Mouse (Mus musculus) limb, embryonic 14.5 days (tissue): ENCODE results near the gene Ppp1ca. TPM values are rescaled to one million over a fixed set of nuclear protein-coding genes. Genes with fewer than 3 reads are reported as not detected.

Experiments
- ATAC-seq: fragments of 200-750 bp; cut with Nextera tagmentation; 2 replicates; pipeline ENCODE4 v1.8.0; 2017; ENCODE audit warnings: low read depth, moderate number of reproducible peaks, moderate TSS enrichment; ENCODE audit not compliant: low FRiP score
- DNase-seq: peaks from one replicate; pipeline ENCODE4 v3.0.0-alpha.2; 2015; ENCODE audit warnings: low spot score
- H3K27ac ChIP-seq: fragments of 300-500 bp; sonication (generic); replicated peaks from 2 replicates; pipeline ENCODE4 v1.5.1; 2014; ENCODE audit warnings: low read depth, mild to moderate bottlenecking, low read length, moderate library complexity, mixed read lengths
- H3K27me3 ChIP-seq: fragments of 300-500 bp; sonication (generic); 2 replicates; pipeline ENCODE4 v1.6.1; 2014; ENCODE audit warnings: low read length, mixed read lengths; ENCODE audit not compliant: control insufficient read depth, insufficient read depth
- H3K36me3 ChIP-seq: fragments of 300-500 bp; sonication (generic); 2 replicates; pipeline ENCODE4 v1.6.1; 2014; ENCODE audit warnings: mild to moderate bottlenecking, low read length, moderate library complexity, mixed read lengths; ENCODE audit not compliant: control insufficient read depth, insufficient read depth
- H3K4me1 ChIP-seq: fragments of 300-500 bp; sonication (generic); 2 replicates; pipeline ENCODE4 v1.6.1; 2014; ENCODE audit warnings: antibody characterized with exemption, low read length, mixed read lengths; ENCODE audit not compliant: control insufficient read depth, insufficient read depth
- H3K4me2 ChIP-seq: fragments of 300-500 bp; sonication (generic); replicated peaks from 2 replicates; pipeline ENCODE4 v1.6.1; 2014; ENCODE audit warnings: low read depth, mild to moderate bottlenecking, low read length, moderate library complexity; ENCODE audit not compliant: severe bottlenecking
- H3K4me3 ChIP-seq: fragments of 300-500 bp; sonication (generic); replicated peaks from 2 replicates; pipeline ENCODE4 v1.5.1; 2014; ENCODE audit warnings: low read length
- H3K9ac ChIP-seq: fragments of 300-500 bp; sonication (generic); 2 replicates; pipeline ENCODE4 v1.6.1; 2014; ENCODE audit warnings: mild to moderate bottlenecking, low read depth, low read length, moderate library complexity; ENCODE audit not compliant: severe bottlenecking
- H3K9me3 ChIP-seq: fragments of 300-500 bp; sonication (generic); 2 replicates; pipeline ENCODE4 v1.6.1; 2016; ENCODE audit warnings: low read length; ENCODE audit not compliant: control insufficient read depth
- POLR2A ChIP-seq: fragments of 200-500 bp; IDR thresholded peaks from 2 replicates; pipeline ENCODE4 v1.8.0; 2012; ENCODE audit warnings: inconsistent platforms, mild to moderate bottlenecking, moderate library complexity, borderline replicate concordance; ENCODE audit not compliant: insufficient read depth, insufficient read length; ENCODE audit errors: extremely low read depth
- WGBS: fragments of 180-500 bp; shearing (Covaris S2); extraction: QIAGEN DNeasy Blood & Tissue Kit; methylation state at CpG from one replicate; pipeline ENCODE4 v1.1.7; 2014; 5-methylcytosine and 5-hydroxymethylcytosine counted together
- polyA plus RNA-seq, 2 experiments: library from polyadenylated mRNA; depleted of rRNA in 1 of 2; stranded (reverse) in 1 of 2; unstranded in 1 of 2; fragments of >200 nt; fragmentation: Nextera tagmentation in 1 of 2; extraction: Ambion mirVana in 1 of 2; gene quantifications; 2 replicates each; pipeline versions ENCODE4 v1.2.1 to v1.2.3; 2012 to 2014

Ppp1ca gene
- polyA plus RNA-seq (2012; rRNA removed) (490 and 517 TPM in 2 replicates), polyA plus RNA-seq (2014; fragmentation: Nextera tagmentation; extraction: Ambion mirVana) (794 and 821 TPM in 2 replicates)

- peak; percentile 96 for TF ChIP-seq POLR2A
- peaks cover 38% of the 10 kb centered on the region for H3K36me3 ChIP-seq
- H3K4me1 ChIP-seq: peaks cover 15% of the 10 kb centered on the region
- H3K9ac ChIP-seq: peak within 1 kb of the TSS; percentile 97
- 3% methylated on average over 35 of the region's 47 CpGs for WGBS
- DNase-seq: peak; percentile 94
- peak within 1 kb of the TSS; percentile 97 for H3K4me3 ChIP-seq
- H3K27me3 ChIP-seq: no peaks in the 10 kb centered on the region
- peak within 1 kb of the TSS; percentile 93 for H3K27ac ChIP-seq
- no peaks in the 10 kb centered on the region for H3K9me3 ChIP-seq
- ATAC-seq: peak; percentile 91
- H3K4me2 ChIP-seq: peak within 1 kb of the TSS; percentile 87
Observed at GRCm38 (mm10) chr19:4191528-4192250, at the start of gene Ppp1ca. Gene Ppp1ca (plus strand): TSS chr19:4192065.

- H3K9me3 ChIP-seq: no peaks in the 10 kb centered on the region
- H3K4me2 ChIP-seq: no peak overlapping the region
- no peaks in the 10 kb centered on the region for H3K36me3 ChIP-seq
- WGBS: 92% methylated on average over 18 of the region's 18 CpGs
- no peak for TF ChIP-seq POLR2A
- H3K4me1 ChIP-seq: 0 out of 2 replicates have a peak, but pooled peaks cover under 1% of the 10 kb centered on the region
- DNase-seq (no peak), ATAC-seq (no peak)
- no peak overlapping the region for H3K9ac ChIP-seq
- no peak overlapping the region for H3K4me3 ChIP-seq
- H3K27me3 ChIP-seq: no peaks in the 10 kb centered on the region
- no peak overlapping the region for H3K27ac ChIP-seq
Observed at GRCm38 (mm10) chr19:4142416-4143173, 49.3 kb upstream of the Ppp1ca start.

- ATAC-seq: no peak
- 63% methylated on average over 5 of the region's 7 CpGs for WGBS
- Histone ChIP-seq H3K4me1 (peaks cover 3% of the 10 kb centered on the region; the same call in 1 of the 2 replicates), H3K4me3 (no peak within 1 kb of the TSS), H3K27ac (no peak within 1 kb of the TSS), H3K9me3 (no peaks in the 10 kb centered on the region), H3K27me3 (no peaks in the 10 kb centered on the region), H3K4me2 (no peak within 1 kb of the TSS), H3K36me3 (no peaks in the 10 kb centered on the region), H3K9ac (no peak within 1 kb of the TSS)
- TF ChIP-seq POLR2A: no peak
- no peak for DNase-seq
Observed at GRCm38 (mm10) chr19:4143759-4144268, 48.1 kb upstream of the Ppp1ca start, which contains the start of gene Cabp4. Gene Cabp4 (minus strand): TSS chr19:4144033.

GRCm38 (mm10) chr19:4144550-4145498 lies 47.0 kb upstream of the Ppp1ca start:
- no peak for DNase-seq
- Histone ChIP-seq H3K4me2 (no peak overlapping the region), H3K4me1 (peaks cover 12% of the 10 kb centered on the region), H3K4me3 (no peak overlapping the region), H3K9ac (no peak overlapping the region), H3K36me3 (peaks cover 2% of the 10 kb centered on the region; the same call in 1 of the 2 replicates), H3K27me3 (no peaks in the 10 kb centered on the region), H3K9me3 (no peaks in the 10 kb centered on the region), H3K27ac (no peak overlapping the region)
- TF ChIP-seq POLR2A: no peak
- WGBS: 78% methylated on average over 16 of the region's 16 CpGs
- ATAC-seq: no peak
